Mouse (Mus musculus) heart, adult 2 months (tissue): ENCODE measurements around the gene Capza3.

Experiments used
- CTCF ChIP-seq: fragments of 200-600 bp; IDR thresholded peaks from 2 replicates; pipeline ENCODE4 v1.8.1; 2022; ENCODE audit warnings: antibody characterized with exemption, mild to moderate bottlenecking, moderate library complexity
- EP300 ChIP-seq: fragments of 200-500 bp; IDR thresholded peaks from 2 replicates; pipeline ENCODE4 v1.6.1; 2011; ENCODE audit warnings: low read depth, low read length, control low read depth; ENCODE audit not compliant: insufficient read depth
- POLR2A ChIP-seq: fragments of 200-500 bp; IDR thresholded peaks from 2 replicates; pipeline ENCODE4 v1.6.1; 2011; ENCODE audit warnings: mild to moderate bottlenecking, low read depth, low read length, control low read depth; ENCODE audit not compliant: insufficient read depth

DNA sequence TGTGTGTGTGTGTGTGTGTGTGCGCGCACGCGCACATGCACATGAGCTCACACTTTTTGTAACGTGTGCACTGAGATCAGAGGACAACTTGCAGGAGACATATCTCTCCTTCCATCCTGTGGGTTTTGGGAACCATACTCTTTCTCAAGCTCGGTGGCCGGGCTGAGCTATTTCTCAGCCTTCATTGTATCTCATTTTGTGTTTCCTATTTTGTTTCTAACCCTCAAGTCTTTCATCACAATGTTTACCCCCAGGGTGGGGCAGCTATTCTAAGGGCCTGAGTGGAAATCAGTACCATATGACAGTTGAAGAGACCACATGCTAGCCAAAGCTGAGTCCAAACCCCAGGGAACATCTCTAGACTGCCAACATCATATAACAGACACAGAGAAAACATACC lies at the start of gene Capza3:
- TF ChIP-seq POLR2A (no peak), CTCF (no peak), EP300 (no peak)
